Mouse (Mus musculus) liver, embryonic 14.5 days (tissue): ENCODE data around the gene BC049715. TPM values are rescaled to one million over a fixed set of nuclear protein-coding genes. Genes with fewer than 3 reads are reported as not detected.

Experiments
- ATAC-seq: fragments of 200-750 bp; cut with Nextera tagmentation; 2 replicates; pipeline ENCODE4 v1.8.0; 2017; ENCODE audit warnings: moderate number of reproducible peaks, mild to moderate bottlenecking, moderate library complexity; ENCODE audit not compliant: insufficient read depth
- DNase-seq, 3 experiments: peaks; one replicate each; pipeline ENCODE4 v3.0.0-alpha.2; 2012 to 2013; ENCODE audit warnings: low read depth in 3 of 3, low spot score in 3 of 3
- H3K27ac ChIP-seq: fragments of 300-500 bp; sonication (generic); 2 replicates; pipeline ENCODE4 v1.5.1; 2014; ENCODE audit warnings: moderate library complexity, mild to moderate bottlenecking, control low read depth, inconsistent platforms
- H3K27me3 ChIP-seq: fragments of 300-500 bp; sonication (generic); 2 replicates; pipeline ENCODE4 v1.6.1; 2014; ENCODE audit warnings: mild to moderate bottlenecking, low read length, moderate library complexity; ENCODE audit not compliant: control insufficient read depth, insufficient read depth
- H3K36me3 ChIP-seq: fragments of 300-500 bp; sonication (generic); replicated peaks from 2 replicates; pipeline ENCODE4 v1.6.1; 2014; ENCODE audit warnings: low read depth; ENCODE audit not compliant: control insufficient read depth, insufficient read depth
- H3K4me1 ChIP-seq, 2 experiments: fragments of 200-500 bp in 1 of 2; fragments of 300-500 bp in 1 of 2; sonication (generic) in 1 of 2; replicated peaks; 2 replicates each; pipeline ENCODE4 v1.6.1; 2012 to 2014; ENCODE audit warnings: antibody characterized with exemption in 1 of 2, inconsistent platforms in 1 of 2, low read length in 1 of 2; ENCODE audit not compliant: control insufficient read depth in 2 of 2, insufficient read depth in 2 of 2
- H3K4me2 ChIP-seq: fragments of 300-500 bp; sonication (generic); 2 replicates; pipeline ENCODE4 v1.6.1; 2014; ENCODE audit warnings: low read depth, mild to moderate bottlenecking, control low read depth, moderate library complexity
- H3K4me3 ChIP-seq, 2 experiments: fragments of 200-500 bp in 1 of 2; fragments of 300-500 bp in 1 of 2; sonication (generic) in 1 of 2; 2 replicates each; pipeline ENCODE4 v1.5.1; 2012 to 2014; ENCODE audit warnings: low read depth in 2 of 2, low read length in 2 of 2, mild to moderate bottlenecking in 2 of 2, control low read depth in 1 of 2, inconsistent platforms in 1 of 2, moderate library complexity in 1 of 2; ENCODE audit not compliant: insufficient read depth in 1 of 2
- H3K9ac ChIP-seq: fragments of 300-500 bp; sonication (generic); replicated peaks from 2 replicates; pipeline ENCODE4 v1.6.1; 2014; ENCODE audit warnings: mild to moderate bottlenecking, control low read depth, moderate library complexity
- H3K9me3 ChIP-seq: fragments of 300-500 bp; sonication (generic); 2 replicates; pipeline ENCODE4 v1.6.1; 2016; ENCODE audit warnings: low read length, mixed read lengths; ENCODE audit not compliant: control insufficient read depth
- CTCF ChIP-seq: IDR thresholded peaks from 2 replicates; pipeline ENCODE4 v1.5.1; 2016; ENCODE audit warnings: antibody characterized with exemption, low read depth, control low read depth
- EP300 ChIP-seq: IDR thresholded peaks from 2 replicates; pipeline ENCODE4 v1.6.1; 2016; ENCODE audit warnings: antibody characterized with exemption, low read depth
- WGBS: fragments of 180-500 bp; shearing (Covaris S2); extraction: QIAGEN DNeasy Blood & Tissue Kit; methylation state at CpG from one replicate; pipeline ENCODE4 v1.1.7; 2014; ENCODE audit not compliant: insufficient replicate concordance; 5-methylcytosine and 5-hydroxymethylcytosine counted together
- polyA plus RNA-seq, 2 experiments: library from polyadenylated mRNA; depleted of rRNA in 1 of 2; stranded (reverse) in 1 of 2; unstranded in 1 of 2; fragments of >200 nt; fragmentation: Nextera tagmentation in 1 of 2; extraction: Ambion mirVana in 1 of 2; gene quantifications; 2 replicates each; pipeline versions ENCODE4 v1.2.1 to v1.2.3; 2012 to 2014

The BC049715 gene
- polyA plus RNA-seq, 2 experiments: 0.71 to 0.73 TPM

- Histone ChIP-seq H3K4me2 (peak overlapping the region; percentile 61), H3K4me1 (peaks cover 5 to 9% of the 10 kb centered on the region in 2 experiments), H3K4me3 (peak overlapping the region; percentile 63 to 98), H3K9me3 (no peaks in the 10 kb centered on the region), H3K36me3 (peaks cover 20% of the 10 kb centered on the region), H3K9ac (peak overlapping the region; percentile 1; the same call in 1 of the 2 replicates), H3K27ac (no peak overlapping the region; the same call in 1 of the 2 replicates), H3K27me3 (no peaks in the 10 kb centered on the region)
- no peak for DNase-seq
- TF ChIP-seq CTCF (no peak), EP300 (no peak)
- 26% methylated on average over 4 of the region's 4 CpGs for WGBS
- ATAC-seq: no peak
These were observed 1.3 kb downstream of the BC049715 start for GRCm38 (mm10) chr6:136828681-136829080.

- H3K4me3 ChIP-seq: no peak overlapping the region
- DNase-seq (no peak), ATAC-seq (no peak)
- no peak overlapping the region for H3K27ac ChIP-seq
- no peaks in the 10 kb centered on the region for H3K36me3 ChIP-seq
- H3K4me1 ChIP-seq: peaks cover 5 to 6% of the 10 kb centered on the region in 2 experiments
- H3K9ac ChIP-seq: no peak overlapping the region
- H3K4me2 ChIP-seq: no peak overlapping the region
- TF ChIP-seq CTCF: no peak
- no peak for TF ChIP-seq EP300
- no peaks in the 10 kb centered on the region for H3K9me3 ChIP-seq
- 24% methylated on average over 5 of the region's 5 CpGs for WGBS
- H3K27me3 ChIP-seq: no peaks in the 10 kb centered on the region
These were observed 4.3 kb downstream of the BC049715 start for GRCm38 (mm10) chr6:136831712-136832111.

- Histone ChIP-seq H3K9ac (no peak within 1 kb of the TSS), H3K27ac (no peak within 1 kb of the TSS), H3K4me2 (no peak within 1 kb of the TSS), H3K4me1 (0 out of 4 replicates have a peak, but pooled peaks cover 0 to 2% of the 10 kb centered on the region in 2 experiments), H3K27me3 (no peaks in the 10 kb centered on the region), H3K4me3 (no peak within 1 kb of the TSS), H3K36me3 (no peaks in the 10 kb centered on the region), H3K9me3 (no peaks in the 10 kb centered on the region)
- 38% methylated on average over 4 of the region's 4 CpGs for WGBS
- ATAC-seq (no peak), DNase-seq (no peak)
- TF ChIP-seq CTCF (no peak), EP300 (no peak)
These were observed 7.9 kb downstream of the BC049715 start, which contains the start of gene Smco3 for GRCm38 (mm10) chr6:136835352-136835751. Gene Smco3, minus strand, starts transcription at chr6:136835452.

DNA sequence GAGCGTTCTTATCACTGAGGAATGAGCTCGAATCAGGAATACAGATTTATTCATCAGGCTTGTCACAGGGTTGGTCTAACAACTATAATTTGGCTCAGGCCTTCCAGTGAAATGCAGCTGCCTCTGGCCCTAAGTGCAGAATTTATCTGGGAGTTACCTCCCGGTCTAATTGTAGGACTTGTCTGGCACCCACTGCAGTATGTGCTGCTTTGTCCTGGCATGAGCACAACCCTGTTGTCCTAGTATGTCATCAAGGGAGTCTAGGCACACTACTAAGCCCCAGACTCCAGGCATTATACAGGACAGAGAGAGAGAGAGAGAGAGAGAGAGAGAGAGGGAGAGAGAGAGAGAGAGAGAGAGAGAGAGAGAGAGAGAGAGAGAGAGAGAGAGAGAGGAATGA lies 9.9 kb downstream of the BC049715 start:
- Histone ChIP-seq H3K27ac (no peak overlapping the region), H3K36me3 (no peaks in the 10 kb centered on the region), H3K9me3 (no peaks in the 10 kb centered on the region), H3K4me3 (no peak overlapping the region), H3K9ac (no peak overlapping the region), H3K4me1 (0 out of 4 replicates have a peak, but pooled peaks cover 0 to 2% of the 10 kb centered on the region in 2 experiments), H3K27me3 (no peaks in the 10 kb centered on the region), H3K4me2 (no peak overlapping the region)
- 56% methylated on average over 3 of the region's 3 CpGs for WGBS
- ATAC-seq (no peak), DNase-seq (no peak)
- no peak for TF ChIP-seq CTCF
- no peak for TF ChIP-seq EP300

- Histone ChIP-seq H3K4me1 (peaks cover 15 to 23% of the 10 kb centered on the region in 2 experiments), H3K36me3 (peaks cover 37% of the 10 kb centered on the region), H3K9ac (no peak overlapping the region), H3K4me3 (no peak overlapping the region), H3K9me3 (no peaks in the 10 kb centered on the region), H3K4me2 (no peak overlapping the region), H3K27me3 (no peaks in the 10 kb centered on the region), H3K27ac (no peak overlapping the region)
- TF ChIP-seq EP300 (no peak), CTCF (no peak)
- no peak for DNase-seq
- WGBS: 81% methylated on average over 2 of the region's 2 CpGs
- ATAC-seq: no peak
These were observed 17.5 kb downstream of the BC049715 start for GRCm38 (mm10) chr6:136844903-136845302.
